Mouse (Mus musculus) urinary bladder, postnatal 14 days (tissue): ENCODE results near the gene Zbed4.
"Not testable (repeated sequence)": the region's sequence is repeated elsewhere in the genome, so short reads cannot be mapped to it uniquely, and the experiment has no call there.

ENCODE experiments used
- DNase-seq: peaks from one replicate; pipeline ENCODE4 v3.0.0; 2021; ENCODE audit warnings: low spot score

Zbed4 gene

DNA sequence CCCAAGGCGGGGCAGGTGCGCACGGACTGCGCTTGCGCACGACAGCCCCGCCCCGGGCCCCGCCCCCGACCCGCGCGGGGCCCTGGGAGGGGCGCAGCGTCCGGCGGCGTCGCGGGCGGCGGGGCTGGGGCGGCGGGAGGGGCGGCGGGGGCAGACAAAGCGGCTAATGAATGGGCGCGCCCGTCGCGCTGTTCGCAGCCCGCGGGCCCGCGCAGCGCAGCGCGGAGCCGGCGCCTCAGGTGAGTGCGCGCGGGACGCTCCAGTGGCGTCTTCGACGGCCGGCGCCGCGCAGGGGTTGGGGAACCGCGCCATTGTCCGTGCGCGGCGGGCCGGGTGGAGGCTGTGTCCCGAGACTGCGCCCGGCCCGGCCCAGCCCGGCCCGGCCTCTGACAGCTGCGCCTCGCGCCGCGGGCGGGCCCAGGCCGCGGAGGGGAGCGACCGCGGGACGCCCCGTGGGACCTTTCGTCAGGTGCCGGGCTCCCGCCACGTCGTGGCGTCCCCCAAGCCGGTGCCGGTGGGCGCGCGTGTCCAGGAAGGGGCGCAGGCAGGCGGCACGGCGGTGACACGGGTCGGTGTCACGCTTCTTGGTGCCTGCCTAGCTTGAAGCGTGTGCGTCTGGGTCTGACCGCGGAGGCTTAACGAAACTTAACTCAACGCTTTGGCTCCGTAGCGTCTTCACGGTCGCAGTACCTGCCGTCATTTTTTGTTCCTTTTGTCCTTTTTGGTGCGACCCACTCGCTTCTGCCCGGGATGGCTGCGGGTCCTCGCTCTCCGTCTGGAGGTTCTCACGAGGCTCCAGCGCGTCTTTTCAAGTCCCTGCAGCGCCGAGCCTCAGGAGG, at the start of gene Zbed4:
Gene Zbed4, plus strand, starts transcription at position 97 of the 839 bp plus-strand sequence.
- peak; percentile 25 for DNase-seq

DNA sequence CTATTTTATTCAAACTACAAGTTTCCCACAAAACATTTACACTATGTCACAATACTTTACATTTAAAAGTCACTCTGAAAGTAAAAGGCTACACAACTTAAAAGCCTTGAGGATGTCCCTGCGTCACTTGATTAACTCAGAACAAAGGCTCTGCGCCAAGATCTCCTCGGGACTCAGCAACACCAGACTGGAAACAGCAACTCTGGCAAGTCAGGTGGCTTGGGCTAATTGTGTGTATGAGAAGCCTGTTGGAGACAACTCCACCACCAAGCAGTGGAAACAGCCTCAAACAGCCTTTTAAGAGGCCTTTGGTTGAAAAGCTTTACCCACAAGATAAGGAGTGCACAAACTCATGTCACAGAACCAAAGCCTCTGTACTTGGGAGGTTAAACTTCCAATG, 49.0 kb upstream of the Zbed4 start:
- no peak for DNase-seq

- no peak for DNase-seq
Observed at GRCm38 (mm10) chr15:88704284-88704683, 47.2 kb upstream of the Zbed4 start.

GRCm38 (mm10) chr15:88706320-88706719, 45.1 kb upstream of the Zbed4 start:
- no peak for DNase-seq

DNA sequence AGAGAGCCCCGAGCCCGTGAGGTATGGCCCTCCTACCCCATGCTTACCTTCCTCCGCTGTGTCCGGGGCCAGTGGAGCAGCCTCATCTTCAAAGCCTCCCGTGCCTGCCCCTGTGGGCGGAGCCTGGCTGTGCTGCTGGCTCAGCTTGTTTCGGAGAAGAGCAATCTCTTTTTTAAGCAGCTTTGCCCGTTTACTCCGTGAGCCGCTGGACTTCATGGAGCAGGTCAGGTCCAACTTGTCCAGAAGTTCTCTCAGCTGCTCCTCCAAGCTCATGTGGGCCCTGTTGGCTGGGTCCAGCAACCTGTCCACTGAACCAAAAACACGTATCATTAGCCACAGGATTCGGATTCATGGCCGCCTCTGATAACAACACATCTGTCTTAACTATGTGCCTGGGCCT, 44.5 kb upstream of the Zbed4 start:
- DNase-seq, result not testable (repeated sequence)

- DNase-seq, result no peak
Observed at GRCm38 (mm10) chr15:88708204-88708603, 43.3 kb upstream of the Zbed4 start.

GRCm38 (mm10) chr15:88708657-88709511, 42.6 kb upstream of the Zbed4 start:
- no peak for DNase-seq

GRCm38 (mm10) chr15:88709878-88710277, 41.6 kb upstream of the Zbed4 start:
- DNase-seq, result no peak

GRCm38 (mm10) chr15:88712501-88712900, 39.0 kb upstream of the Zbed4 start:
- DNase-seq, result no peak

GRCm38 (mm10) chr15:88714021-88714589, 37.4 kb upstream of the Zbed4 start:
- no peak for DNase-seq

DNA sequence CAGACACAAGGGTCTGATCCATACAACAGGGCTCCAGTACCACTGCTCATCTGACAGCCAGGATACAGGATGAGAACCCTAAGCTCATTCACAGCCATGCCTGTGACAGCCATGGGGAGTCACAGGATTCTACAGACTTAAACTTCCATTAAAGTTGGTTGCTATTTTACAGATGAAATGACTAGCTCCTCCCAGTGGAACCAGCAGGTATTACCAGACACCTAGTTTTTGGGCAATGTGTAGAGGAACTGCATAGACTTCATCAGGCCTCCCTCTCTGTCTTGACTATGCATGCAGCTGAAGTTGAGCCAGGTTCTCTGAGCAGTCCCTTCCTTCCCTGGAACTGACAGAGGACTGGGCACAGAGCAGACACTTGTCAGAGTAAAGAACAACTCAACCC, 35.1 kb upstream of the Zbed4 start:
- DNase-seq, result no peak

GRCm38 (mm10) chr15:88717239-88717638, 34.2 kb upstream of the Zbed4 start:
- no peak for DNase-seq

DNA sequence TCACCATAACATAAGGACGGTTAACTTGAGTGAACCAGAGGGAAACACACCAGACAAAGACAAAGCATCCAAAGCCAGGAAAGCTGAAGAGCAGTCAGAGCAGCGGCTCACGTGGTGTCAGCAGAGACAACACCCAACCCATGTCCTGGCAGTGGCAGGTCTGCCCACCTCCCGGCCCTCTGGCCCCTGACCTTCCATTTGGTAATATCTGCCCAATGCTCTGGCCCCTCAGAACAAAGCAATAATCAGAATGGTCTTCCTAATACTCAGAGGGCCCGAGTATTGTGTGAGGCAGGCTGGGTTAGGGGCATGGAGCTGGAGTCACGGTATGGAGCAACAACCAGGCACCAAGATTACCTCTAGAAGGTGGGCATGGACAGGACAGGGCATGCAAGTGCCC, 28.3 kb upstream of the Zbed4 start:
- DNase-seq, result no peak

GRCm38 (mm10) chr15:88724311-88724710, 27.1 kb upstream of the Zbed4 start:
- DNase-seq, result no peak

GRCm38 (mm10) chr15:88725036-88725435, 26.4 kb upstream of the Zbed4 start:
- no peak for DNase-seq

DNA sequence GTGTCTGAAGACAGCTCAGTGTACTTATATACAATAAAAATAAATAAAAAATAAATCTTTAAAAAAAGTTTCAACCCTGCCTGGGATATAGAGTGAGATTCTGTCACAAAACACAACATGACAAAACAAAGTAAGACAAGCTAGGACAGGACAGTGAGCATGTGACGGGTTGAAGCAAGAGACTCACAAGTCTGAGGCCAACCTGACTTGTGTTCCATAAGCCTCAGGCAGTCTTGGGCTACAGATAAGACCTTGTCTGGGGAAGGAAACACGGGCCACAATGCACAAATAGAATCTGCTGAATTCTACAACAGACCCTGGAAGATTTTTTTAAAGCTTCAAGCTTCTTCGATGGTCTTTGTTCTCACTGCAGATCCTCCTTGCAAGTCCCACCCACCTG, 24.3 kb upstream of the Zbed4 start:
- DNase-seq, result no peak

DNA sequence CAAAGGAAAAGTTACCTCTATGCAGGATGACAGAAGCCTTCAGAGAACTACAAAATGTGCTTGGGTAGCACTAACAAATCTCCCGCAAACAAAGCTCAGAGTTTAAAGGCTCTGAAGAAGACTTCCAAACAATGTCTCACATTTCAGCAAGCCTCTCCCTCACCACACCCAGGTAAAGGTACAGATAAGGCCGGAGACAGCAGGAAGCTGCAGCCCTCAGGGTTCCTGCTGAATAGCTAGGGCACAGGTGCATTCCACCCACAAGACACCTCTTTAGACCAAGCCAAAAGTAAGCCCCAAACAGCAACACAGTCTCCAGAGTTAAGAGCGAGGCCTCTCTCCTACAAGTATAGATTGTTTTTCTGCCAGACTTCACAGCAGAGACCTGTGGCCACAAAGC, 20.7 kb upstream of the Zbed4 start:
- DNase-seq, result no peak

DNA sequence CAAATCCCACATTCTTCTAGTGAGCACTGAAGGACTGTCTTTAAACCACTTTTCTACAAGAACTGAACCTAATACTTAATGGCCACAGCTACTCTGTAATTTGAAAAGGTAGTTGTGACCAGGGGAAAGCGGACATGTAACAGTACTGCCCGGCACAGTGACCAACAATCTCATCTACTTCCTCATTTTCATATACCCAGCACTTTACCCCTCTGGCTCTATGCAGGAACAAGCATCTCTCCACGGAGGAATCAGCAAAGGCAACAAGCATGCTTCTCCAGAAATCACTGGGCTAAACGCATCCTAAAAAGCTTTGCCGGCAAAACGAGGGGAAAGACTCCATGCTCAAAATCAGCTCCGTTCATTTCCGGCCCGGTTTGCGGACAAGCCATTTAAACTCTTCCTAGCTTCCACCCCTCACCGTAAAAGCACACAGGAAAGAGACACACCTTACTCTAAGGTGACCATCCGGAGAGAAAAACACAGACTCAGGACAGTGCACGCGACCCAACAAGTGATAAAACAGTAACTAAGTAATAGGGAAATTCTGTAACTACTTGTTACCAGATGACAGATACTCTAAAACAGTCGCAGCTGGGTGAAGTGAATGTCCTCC, 18.9 kb upstream of the Zbed4 start:
- DNase-seq, result no peak

- DNase-seq, result peak; percentile 64
Observed at GRCm38 (mm10) chr15:88733041-88733751, 18.3 kb upstream of the Zbed4 start.

DNA sequence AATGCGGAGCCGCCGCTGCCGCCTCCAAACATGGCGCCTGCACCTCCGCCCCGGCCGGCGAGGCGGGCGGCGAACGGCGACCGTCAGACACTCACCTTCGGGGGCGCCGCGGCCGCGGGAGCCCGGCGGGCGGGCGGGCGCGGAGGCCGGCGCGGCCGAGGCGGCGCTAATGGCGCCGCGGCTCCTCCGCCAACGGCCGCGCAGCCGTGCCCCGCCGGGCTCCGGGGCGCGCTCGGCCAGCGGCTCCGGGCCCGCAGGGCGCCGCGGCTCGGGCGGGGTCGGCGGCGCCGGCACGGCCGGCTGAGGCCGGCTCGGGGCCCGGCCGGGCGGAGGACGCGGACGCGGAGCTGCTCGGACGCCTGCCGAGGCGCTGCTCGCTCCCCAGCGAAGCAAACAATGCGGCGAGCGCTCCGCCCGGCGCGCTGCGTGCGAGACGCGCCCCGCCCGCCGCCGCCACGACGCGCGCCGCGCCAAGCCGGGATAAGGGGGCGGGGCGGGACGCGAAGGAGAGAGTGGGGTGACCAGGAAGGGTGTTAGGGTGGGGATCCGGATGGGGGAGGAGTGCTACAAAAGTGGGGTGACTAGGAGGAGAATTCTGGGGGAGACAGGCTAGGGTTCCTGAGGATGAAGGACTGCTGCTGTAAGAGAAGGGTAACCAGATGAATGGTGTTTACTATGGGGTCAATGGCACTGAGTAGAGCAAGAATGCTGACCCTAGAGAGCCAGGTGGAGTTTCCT, 17.5 kb upstream of the Zbed4 start, which contains the start of gene Brd1:
Gene Brd1, minus strand, starts transcription at position 400 of the 738 bp plus-strand sequence.
- peak; percentile 83 for DNase-seq

- DNase-seq, result no peak
Observed at GRCm38 (mm10) chr15:88736166-88736565, 15.3 kb upstream of the Zbed4 start.
